Mouse (Mus musculus) megakaryocyte, embryonic 14.5 days (primary cell): ENCODE data around the gene Il15ra.

Experiments used
- FLI1 ChIP-seq: IDR thresholded peaks from 2 replicates; pipeline ENCODE4 v1.6.1; 2012; ENCODE audit warnings: low read length, inconsistent platforms, mixed read lengths
- GATA1 ChIP-seq: IDR thresholded peaks from 3 replicates; pipeline ENCODE4 v1.6.1; 2012; ENCODE audit warnings: mixed read lengths, low read length, inconsistent platforms, borderline replicate concordance

- TF ChIP-seq GATA1: no peak
- no peak for TF ChIP-seq FLI1
Observed at GRCm38 (mm10) chr2:11777091-11778068, 72.3 kb downstream of the Il15ra start, which contains the start of the genes Fbh1 and Ankrd16.
